Mouse (Mus musculus) small intestine, adult 2 months (tissue): ENCODE results near the gene Tmem147.

ENCODE experiments used
- CTCF ChIP-seq: fragments of 200-500 bp; IDR thresholded peaks from 2 replicates; pipeline ENCODE4 v1.5.1; 2012; ENCODE audit warnings: low read depth, mild to moderate bottlenecking, control low read depth, inconsistent platforms, low read length, moderate library complexity, mixed read lengths; ENCODE audit not compliant: insufficient replicate concordance, insufficient read length; ENCODE audit errors: extremely low read depth
- POLR2A ChIP-seq: fragments of 200-500 bp; IDR thresholded peaks from 2 replicates; pipeline ENCODE4 v1.6.1; 2012; ENCODE audit warnings: low read depth, mild to moderate bottlenecking, control low read depth, inconsistent platforms, low read length, moderate library complexity

DNA sequence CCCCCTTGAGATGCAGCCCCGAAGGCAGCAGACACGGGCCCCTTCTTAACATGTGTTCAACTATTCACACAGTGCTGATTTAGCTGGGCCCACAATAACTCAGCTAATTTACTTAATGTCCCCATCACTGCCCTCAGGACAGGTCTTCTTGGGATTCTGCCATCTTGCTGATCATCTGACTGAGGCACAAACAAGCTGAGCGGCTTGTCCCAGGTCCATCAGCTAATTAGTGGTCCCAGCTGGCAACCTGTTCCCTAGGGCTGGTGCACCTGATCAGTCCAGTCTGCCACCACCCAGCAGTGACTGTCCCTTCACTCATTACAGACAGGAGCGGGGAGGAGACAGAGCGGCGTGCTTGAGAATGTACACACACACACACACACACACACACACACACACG, 8.1 kb downstream of the Tmem147 start:
- no peak for TF ChIP-seq CTCF
- no peak for TF ChIP-seq POLR2A
